Mouse (Mus musculus): ENCODE measurements around the gene Adora3.

DNA sequence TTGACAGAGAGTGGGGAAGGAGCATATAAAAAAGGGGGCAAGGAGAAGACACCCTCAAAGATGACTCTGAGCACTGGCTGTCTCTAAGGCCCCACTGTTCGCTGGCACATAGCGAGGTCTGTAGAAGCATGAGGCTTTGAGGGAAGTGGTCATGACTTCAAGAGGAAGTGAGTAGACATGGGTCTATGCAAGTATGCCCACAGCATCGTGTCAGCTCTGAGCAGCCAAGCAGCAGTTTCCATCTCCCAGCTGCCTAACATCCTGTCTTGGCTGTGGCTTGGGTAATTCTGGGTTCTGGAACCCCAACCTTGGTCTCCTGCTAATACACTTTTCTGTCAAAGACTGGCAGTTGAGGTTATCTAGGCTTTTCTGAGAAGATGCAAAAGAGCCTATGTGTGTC lies 30.1 kb downstream of the Adora3 start:
- TF ChIP-seq CTCF (IDR thresholded peaks at IDR 0.05; ENCODE audit: low read depth, low read length) (no peak), POLR2A (IDR thresholded peaks at IDR 0.05; ENCODE audit: extremely low read depth, insufficient read depth, low read length) (no peak)

Data from liver, adult 2 months (tissue).